Mouse (Mus musculus): ENCODE data around the gene Zfp988. TPM values are rescaled to one million over a fixed set of nuclear protein-coding genes. Genes with fewer than 3 reads are reported as not detected.
"Not testable (repeated sequence)": the region's sequence is repeated elsewhere in the genome, so short reads cannot be mapped to it uniquely, and the experiment has no call there.

Zfp988 gene
- polyA plus RNA-seq, 1 experiment from 2014 or later, result 0.32 TPM

DNA sequence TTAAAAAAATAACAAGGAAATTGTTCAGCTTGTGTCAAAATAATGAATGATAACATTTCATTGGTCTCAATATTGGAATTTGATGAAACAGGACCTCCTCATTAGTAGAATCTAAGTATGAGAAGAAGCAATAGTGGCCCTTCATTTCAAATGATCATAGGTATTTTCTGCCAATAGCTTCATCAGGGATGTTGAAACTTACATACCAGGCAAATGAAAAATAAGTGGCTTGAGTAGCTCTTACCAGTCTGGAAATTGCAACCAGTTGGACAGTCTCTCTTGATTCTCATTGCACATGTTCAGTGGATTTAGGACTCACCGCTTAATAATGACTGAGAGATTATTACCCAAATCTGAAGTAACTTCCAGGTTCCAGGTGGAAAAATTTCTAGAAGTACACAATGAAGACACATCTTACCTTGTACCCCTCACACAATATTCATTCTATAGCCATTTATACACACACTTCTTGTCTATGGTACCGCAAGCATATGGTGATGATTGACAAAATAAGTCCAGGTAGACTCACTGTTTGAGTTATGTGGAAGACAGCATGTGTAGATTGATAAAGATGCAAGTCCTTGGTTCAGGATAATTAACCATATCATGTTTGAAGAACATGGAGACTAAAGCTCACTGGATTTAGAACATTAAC lies 29.7 kb downstream of the Zfp988 start:
- not testable (repeated sequence) for H3K27me3 ChIP-seq (ENCODE audit: insufficient read depth, low read length); H3K4me3 ChIP-seq (ENCODE audit: low read depth, low read length); DNase-seq; ATAC-seq (ENCODE audit: insufficient read depth); H3K9ac ChIP-seq; H3K4me1 ChIP-seq (ENCODE audit: insufficient read depth); H3K27ac ChIP-seq (ENCODE audit: low read depth); H3K36me3 ChIP-seq (ENCODE audit: insufficient read depth); H3K4me2 ChIP-seq
- peaks cover 59% of the 10 kb centered on the region for H3K9me3 ChIP-seq (ENCODE audit: low read depth, low read length)
- WGBS, result 88% methylated on average over 2 of the region's 2 CpGs

DNA sequence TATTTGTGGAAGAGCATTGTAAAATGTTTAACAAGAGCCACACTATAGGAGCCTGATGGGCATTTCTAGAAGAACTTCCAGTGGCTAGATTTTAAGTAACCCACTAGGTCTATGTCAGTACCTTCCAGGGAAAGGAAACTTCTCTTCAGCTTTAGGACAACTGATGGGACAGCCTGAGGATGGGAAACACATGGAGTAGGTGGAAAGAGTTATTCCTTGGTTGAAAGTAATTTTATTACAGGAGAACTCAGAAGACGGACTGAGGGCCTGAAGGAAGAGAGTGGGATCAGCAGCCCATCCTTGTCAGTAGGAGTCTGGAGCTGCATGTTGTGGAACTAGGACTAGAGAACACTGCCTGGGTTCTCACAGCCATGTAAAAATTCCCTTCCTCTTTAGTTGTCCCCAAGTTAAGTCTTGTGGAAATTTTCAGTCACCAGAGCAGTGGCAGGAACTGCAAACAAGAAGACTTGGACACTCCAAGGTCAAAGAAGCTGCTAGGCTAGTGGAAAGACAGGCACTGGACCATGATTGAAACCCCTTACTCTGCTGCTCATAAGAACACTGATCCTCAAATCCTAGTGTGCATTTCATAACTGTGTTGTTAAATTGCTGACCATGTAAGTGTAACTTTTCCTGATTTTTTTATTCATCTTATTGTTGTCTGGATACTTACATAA lies 30.4 kb downstream of the Zfp988 start:
- not testable (repeated sequence) for H3K27ac ChIP-seq (ENCODE audit: low read depth); DNase-seq; H3K4me1 ChIP-seq (ENCODE audit: insufficient read depth); ATAC-seq (ENCODE audit: insufficient read depth); H3K4me2 ChIP-seq; H3K36me3 ChIP-seq (ENCODE audit: insufficient read depth); H3K4me3 ChIP-seq (ENCODE audit: low read depth, low read length); H3K27me3 ChIP-seq (ENCODE audit: insufficient read depth, low read length); H3K9ac ChIP-seq
- WGBS, result 47% methylated on average over 1 of the region's 1 CpGs
- H3K9me3 ChIP-seq (ENCODE audit: low read depth, low read length), result peaks cover 60% of the 10 kb centered on the region

DNA sequence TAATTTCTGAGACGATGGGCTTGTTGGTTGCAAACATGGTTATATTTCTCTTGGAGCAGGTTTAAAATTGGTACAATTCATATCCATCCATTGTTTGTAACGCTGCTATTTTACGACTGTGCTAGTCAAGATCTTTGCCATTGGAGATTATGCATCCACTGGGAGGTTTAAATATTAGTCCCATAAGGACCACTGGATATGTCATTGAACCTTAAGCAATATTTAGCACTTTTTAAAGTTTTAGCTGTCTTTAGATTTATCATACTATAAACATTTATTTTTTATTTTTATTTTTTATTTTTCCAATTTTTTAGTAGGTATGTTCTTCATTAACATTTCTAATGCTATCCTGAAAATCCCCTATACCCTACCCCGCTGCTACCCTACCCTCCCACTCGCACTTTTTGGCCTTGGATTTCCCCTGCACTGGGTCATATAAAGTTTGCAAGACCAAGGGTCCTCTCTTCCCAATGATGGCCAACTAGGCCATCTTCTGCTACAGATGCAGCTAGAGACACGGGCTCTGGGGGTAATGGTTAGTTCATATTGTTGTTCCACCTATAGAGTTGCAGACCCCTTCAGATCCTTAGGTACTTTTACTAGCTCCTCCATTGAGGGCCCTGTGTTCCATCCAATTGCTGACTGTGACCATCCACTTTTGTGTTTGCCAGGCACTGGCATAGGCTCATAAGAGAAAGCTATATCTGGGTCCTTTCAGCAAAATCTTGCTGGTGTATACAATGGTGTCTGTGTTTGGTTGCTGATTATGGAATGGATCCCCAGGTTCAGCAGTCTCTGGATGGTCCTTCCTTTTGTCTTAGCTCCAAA lies 31.1 kb downstream of the Zfp988 start:
- not testable (repeated sequence) for H3K9ac ChIP-seq; H3K4me2 ChIP-seq; H3K36me3 ChIP-seq (ENCODE audit: insufficient read depth); H3K27me3 ChIP-seq (ENCODE audit: insufficient read depth, low read length); H3K4me3 ChIP-seq (ENCODE audit: low read depth, low read length); H3K4me1 ChIP-seq (ENCODE audit: insufficient read depth); H3K27ac ChIP-seq (ENCODE audit: low read depth); DNase-seq
- WGBS, result 64% methylated on average over 6 of the region's 6 CpGs
- ATAC-seq (ENCODE audit: insufficient read depth), result peak; percentile 47; the same call in 1 of the 2 replicates
- peaks cover 60% of the 10 kb centered on the region for H3K9me3 ChIP-seq (ENCODE audit: low read depth, low read length)

DNA sequence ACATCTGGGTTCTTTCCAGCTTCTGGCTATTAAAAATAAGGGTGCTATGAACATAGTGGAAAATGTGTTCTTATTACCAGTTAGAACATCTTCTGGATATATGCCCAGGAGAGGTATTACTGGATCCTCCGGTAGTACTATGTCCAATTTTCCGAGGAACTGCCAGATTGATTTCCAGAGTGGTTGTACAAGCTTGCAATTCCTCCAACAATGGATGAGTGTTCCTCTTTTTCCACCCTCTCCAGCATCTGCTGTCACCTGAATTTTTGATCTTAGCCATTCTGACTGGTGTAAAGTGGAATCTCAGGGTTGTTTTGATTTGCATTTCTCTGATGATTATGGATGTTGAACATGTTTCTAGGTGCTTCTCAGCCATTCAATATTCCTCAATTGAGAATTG lies 32.0 kb downstream of the Zfp988 start:
- 87% methylated on average over 2 of the region's 2 CpGs for WGBS
- H3K9me3 ChIP-seq (ENCODE audit: low read depth, low read length), result peaks cover 60% of the 10 kb centered on the region
- not testable (repeated sequence) for H3K9ac ChIP-seq; ATAC-seq (ENCODE audit: insufficient read depth); DNase-seq; H3K4me1 ChIP-seq (ENCODE audit: insufficient read depth); H3K27ac ChIP-seq (ENCODE audit: low read depth); H3K4me3 ChIP-seq (ENCODE audit: low read depth, low read length); H3K36me3 ChIP-seq (ENCODE audit: insufficient read depth); H3K27me3 ChIP-seq (ENCODE audit: insufficient read depth, low read length); H3K4me2 ChIP-seq

DNA sequence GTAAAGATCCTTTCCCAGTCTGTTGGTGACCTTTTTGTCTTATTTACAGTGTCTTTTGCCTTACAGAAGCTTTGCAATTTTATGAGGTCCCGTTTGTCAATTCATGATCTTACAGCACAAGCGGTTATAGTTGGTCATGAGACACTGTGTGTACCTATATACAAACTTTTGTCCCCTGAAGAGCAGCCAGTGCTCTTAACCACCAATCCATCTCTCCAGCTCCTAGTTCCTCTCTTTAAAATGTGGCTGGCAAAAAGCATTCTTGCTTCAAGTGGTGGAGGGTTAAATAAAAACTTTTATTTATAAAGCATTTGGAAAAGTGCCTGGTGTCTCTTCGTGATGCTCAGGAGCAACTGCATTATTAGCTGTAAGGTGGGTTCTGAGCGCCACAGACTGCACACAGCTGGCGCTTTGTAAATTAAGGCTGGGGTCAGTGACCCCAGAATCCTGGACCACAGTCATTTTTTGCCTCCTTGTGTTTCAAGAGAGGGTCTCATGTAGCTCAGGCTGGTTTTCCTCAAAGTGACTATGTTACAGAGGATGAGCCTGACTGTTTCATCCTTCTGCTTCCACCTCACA lies 32.6 kb downstream of the Zfp988 start:
- H3K4me1 ChIP-seq (ENCODE audit: insufficient read depth), result no peaks in the 10 kb centered on the region
- WGBS, result 65% methylated on average over 5 of the region's 5 CpGs
- ATAC-seq (ENCODE audit: insufficient read depth) (no peak), DNase-seq (no peak)
- no peak for TF ChIP-seq CTCF (IDR thresholded peaks at IDR 0.05; ENCODE audit: low read depth)
- no peaks in the 10 kb centered on the region for H3K27me3 ChIP-seq (ENCODE audit: insufficient read depth, low read length)
- H3K36me3 ChIP-seq (ENCODE audit: insufficient read depth), result no peaks in the 10 kb centered on the region
- no peak overlapping the region for H3K9ac ChIP-seq
- H3K4me2 ChIP-seq, result no peak overlapping the region
- no peak overlapping the region for H3K4me3 ChIP-seq (ENCODE audit: low read depth, low read length)
- H3K27ac ChIP-seq (ENCODE audit: low read depth), result no peak overlapping the region
- H3K9me3 ChIP-seq (ENCODE audit: low read depth, low read length), result peaks cover 59% of the 10 kb centered on the region

DNA sequence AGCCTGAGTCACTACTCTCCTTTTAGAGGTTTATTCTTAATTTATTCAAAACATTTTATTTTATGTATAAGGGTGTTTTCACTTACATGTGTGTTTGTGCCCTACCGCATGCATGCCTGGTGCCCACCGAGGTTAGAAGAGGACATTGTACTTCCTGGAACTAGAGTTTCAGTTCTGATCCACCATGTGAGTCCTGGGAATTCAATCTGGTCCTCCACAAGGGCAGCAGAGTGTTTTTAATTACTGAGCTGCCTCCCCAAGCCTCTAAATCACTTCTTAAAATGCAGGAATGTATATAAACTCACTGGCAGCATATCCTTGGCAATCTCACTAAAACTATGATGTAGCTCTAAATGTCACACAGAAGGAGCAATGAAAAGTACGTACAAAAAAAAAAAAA lies 33.2 kb downstream of the Zfp988 start:
- DNase-seq; ATAC-seq (ENCODE audit: insufficient read depth); H3K27ac ChIP-seq (ENCODE audit: low read depth); H3K4me3 ChIP-seq (ENCODE audit: low read depth, low read length); H3K4me1 ChIP-seq (ENCODE audit: insufficient read depth); H3K9ac ChIP-seq; H3K36me3 ChIP-seq (ENCODE audit: insufficient read depth); H3K4me2 ChIP-seq; H3K27me3 ChIP-seq (ENCODE audit: insufficient read depth, low read length): not testable (repeated sequence)
- WGBS, result 83% methylated on average over 3 of the region's 3 CpGs
- peaks cover 62% of the 10 kb centered on the region for H3K9me3 ChIP-seq (ENCODE audit: low read depth, low read length)

DNA sequence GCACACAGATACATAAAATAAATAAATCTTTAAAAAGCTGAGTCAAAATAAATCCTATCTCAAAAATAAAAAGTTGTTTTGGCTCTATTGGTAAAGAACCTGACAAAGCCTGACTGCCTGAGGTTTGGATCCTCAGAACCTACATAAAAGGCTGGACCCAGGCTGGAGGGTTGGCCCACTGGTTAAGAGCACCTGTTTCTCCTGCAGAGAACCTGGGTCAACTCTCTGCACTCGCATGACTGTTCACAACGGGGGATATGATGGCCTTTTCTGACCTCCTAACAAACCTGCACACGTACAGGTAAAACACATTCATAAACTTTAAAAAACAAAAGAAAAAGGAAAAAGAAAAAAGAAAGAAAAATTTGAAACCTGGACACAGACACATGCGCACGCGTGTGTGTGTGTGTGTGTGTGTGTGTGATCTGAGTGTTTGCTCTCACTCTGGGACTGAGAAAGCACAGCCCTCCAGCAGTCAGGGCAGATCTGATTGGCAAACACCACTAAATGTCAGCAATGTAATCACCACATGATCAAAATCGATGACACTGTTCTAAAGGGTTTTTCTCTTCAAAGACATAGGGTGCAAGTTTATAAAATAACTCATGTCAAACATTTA lies 34.2 kb downstream of the Zfp988 start:
- not testable (repeated sequence) for H3K4me3 ChIP-seq (ENCODE audit: low read depth, low read length); ATAC-seq (ENCODE audit: insufficient read depth); H3K36me3 ChIP-seq (ENCODE audit: insufficient read depth); H3K9ac ChIP-seq; DNase-seq; H3K27me3 ChIP-seq (ENCODE audit: insufficient read depth, low read length); H3K4me2 ChIP-seq; H3K27ac ChIP-seq (ENCODE audit: low read depth); H3K4me1 ChIP-seq (ENCODE audit: insufficient read depth)
- WGBS, result 71% methylated on average over 7 of the region's 7 CpGs
- peaks cover 59% of the 10 kb centered on the region for H3K9me3 ChIP-seq (ENCODE audit: low read depth, low read length)

DNA sequence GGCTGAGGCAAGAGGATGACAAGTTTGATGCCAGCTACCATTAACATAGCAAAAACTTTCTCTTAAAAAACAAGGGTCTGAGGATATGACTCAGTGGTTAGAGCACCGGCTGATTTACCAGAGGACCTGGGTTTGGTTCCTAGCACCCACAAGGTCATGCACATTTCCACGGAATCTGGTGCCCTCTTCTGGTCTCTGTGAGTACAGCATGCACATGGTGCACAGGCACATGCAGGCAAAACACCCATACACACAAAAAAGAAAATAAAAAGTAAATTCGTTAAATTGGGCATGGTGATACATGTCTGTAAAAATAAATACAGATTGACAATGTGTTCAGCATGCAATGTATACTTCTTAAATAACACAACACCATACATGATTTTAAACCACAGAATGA lies 34.8 kb downstream of the Zfp988 start:
- not testable (repeated sequence) for H3K9ac ChIP-seq; H3K36me3 ChIP-seq (ENCODE audit: insufficient read depth); H3K27ac ChIP-seq (ENCODE audit: low read depth); H3K4me3 ChIP-seq (ENCODE audit: low read depth, low read length); DNase-seq; H3K4me1 ChIP-seq (ENCODE audit: insufficient read depth); ATAC-seq (ENCODE audit: insufficient read depth); H3K27me3 ChIP-seq (ENCODE audit: insufficient read depth, low read length); H3K4me2 ChIP-seq
- 59% methylated on average over 3 of the region's 3 CpGs for WGBS
- peaks cover 58% of the 10 kb centered on the region for H3K9me3 ChIP-seq (ENCODE audit: low read depth, low read length)

DNA sequence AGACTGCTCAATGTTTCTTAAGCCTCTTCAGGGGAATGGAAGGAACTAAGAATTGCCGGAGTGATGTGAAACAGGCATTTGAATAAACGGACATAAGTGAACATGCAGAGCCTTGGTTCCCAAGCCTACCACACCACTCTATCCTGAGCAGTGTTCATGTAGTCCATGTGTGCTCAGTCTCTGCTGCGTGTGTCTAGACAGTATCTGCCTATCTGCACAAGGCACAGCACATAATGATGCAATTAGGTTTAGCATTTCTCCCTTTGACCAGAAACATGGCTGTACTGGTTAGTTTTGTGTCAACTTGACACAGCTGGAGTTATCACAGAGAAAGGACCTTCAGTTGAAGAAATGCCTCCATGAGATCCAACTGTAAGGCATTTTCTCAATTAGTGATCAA lies 35.4 kb downstream of the Zfp988 start:
- ATAC-seq (ENCODE audit: insufficient read depth); H3K27me3 ChIP-seq (ENCODE audit: insufficient read depth, low read length); H3K4me1 ChIP-seq (ENCODE audit: insufficient read depth); H3K36me3 ChIP-seq (ENCODE audit: insufficient read depth); H3K4me2 ChIP-seq; DNase-seq; H3K4me3 ChIP-seq (ENCODE audit: low read depth, low read length); H3K9ac ChIP-seq; H3K27ac ChIP-seq (ENCODE audit: low read depth): not testable (repeated sequence)
- peaks cover 53% of the 10 kb centered on the region for H3K9me3 ChIP-seq (ENCODE audit: low read depth, low read length)
- WGBS, result 90% methylated on average over 3 of the region's 3 CpGs

Measured in lung, embryonic 14.5 days (tissue).